Mouse (Mus musculus) forebrain, embryonic 12.5 days (tissue): ENCODE data around the gene Acap2. TPM values are rescaled to one million over a fixed set of nuclear protein-coding genes. Genes with fewer than 3 reads are reported as not detected.
A peak's percentile ranks its signal among the peaks of the same experiment; 100 is the strongest.

Source experiments
- ATAC-seq: fragments of 200-750 bp; cut with Nextera tagmentation; 2 replicates; pipeline ENCODE4 v1.8.0; 2017; ENCODE audit warnings: moderate TSS enrichment; ENCODE audit not compliant: low FRiP score
- H3K27ac ChIP-seq: fragments of 300-500 bp; sonication (generic); 2 replicates; pipeline ENCODE4 v1.5.1; 2016; ENCODE audit warnings: mild to moderate bottlenecking
- H3K27me3 ChIP-seq: fragments of 300-500 bp; sonication (generic); 2 replicates; pipeline ENCODE4 v1.6.1; 2016; ENCODE audit warnings: mild to moderate bottlenecking
- H3K36me3 ChIP-seq: fragments of 300-500 bp; sonication (generic); replicated peaks from 2 replicates; pipeline ENCODE4 v1.6.1; 2016; ENCODE audit warnings: mild to moderate bottlenecking
- H3K4me1 ChIP-seq: fragments of 300-500 bp; sonication (generic); 2 replicates; pipeline ENCODE4 v1.6.1; 2016
- H3K4me2 ChIP-seq: fragments of 300-500 bp; sonication (generic); 2 replicates; pipeline ENCODE4 v1.6.1; 2016; ENCODE audit warnings: mild to moderate bottlenecking, moderate library complexity
- H3K4me3 ChIP-seq: fragments of 300-500 bp; sonication (generic); replicated peaks from 2 replicates; pipeline ENCODE4 v1.5.1; 2016; ENCODE audit warnings: mild to moderate bottlenecking
- H3K9ac ChIP-seq: fragments of 300-500 bp; sonication (generic); 2 replicates; pipeline ENCODE4 v1.6.1; 2016; ENCODE audit warnings: mild to moderate bottlenecking
- H3K9me3 ChIP-seq: fragments of 300-500 bp; sonication (generic); 2 replicates; pipeline ENCODE4 v1.6.1; 2016
- WGBS: fragments of 180-500 bp; shearing (Covaris S2); methylation state at CpG from one replicate; pipeline ENCODE4 v1.1.7; 2016; 5-methylcytosine and 5-hydroxymethylcytosine counted together
- polyA plus RNA-seq: library from polyadenylated mRNA; unstranded; fragments of >200 nt; fragmentation: Nextera tagmentation; extraction: Ambion mirVana; gene quantifications from 2 replicates; pipeline ENCODE4 v1.2.1, GENCODE M21; 2016

Acap2 gene
- polyA plus RNA-seq, 1 experiment from 2014 or later, result 26.6 TPM

DNA sequence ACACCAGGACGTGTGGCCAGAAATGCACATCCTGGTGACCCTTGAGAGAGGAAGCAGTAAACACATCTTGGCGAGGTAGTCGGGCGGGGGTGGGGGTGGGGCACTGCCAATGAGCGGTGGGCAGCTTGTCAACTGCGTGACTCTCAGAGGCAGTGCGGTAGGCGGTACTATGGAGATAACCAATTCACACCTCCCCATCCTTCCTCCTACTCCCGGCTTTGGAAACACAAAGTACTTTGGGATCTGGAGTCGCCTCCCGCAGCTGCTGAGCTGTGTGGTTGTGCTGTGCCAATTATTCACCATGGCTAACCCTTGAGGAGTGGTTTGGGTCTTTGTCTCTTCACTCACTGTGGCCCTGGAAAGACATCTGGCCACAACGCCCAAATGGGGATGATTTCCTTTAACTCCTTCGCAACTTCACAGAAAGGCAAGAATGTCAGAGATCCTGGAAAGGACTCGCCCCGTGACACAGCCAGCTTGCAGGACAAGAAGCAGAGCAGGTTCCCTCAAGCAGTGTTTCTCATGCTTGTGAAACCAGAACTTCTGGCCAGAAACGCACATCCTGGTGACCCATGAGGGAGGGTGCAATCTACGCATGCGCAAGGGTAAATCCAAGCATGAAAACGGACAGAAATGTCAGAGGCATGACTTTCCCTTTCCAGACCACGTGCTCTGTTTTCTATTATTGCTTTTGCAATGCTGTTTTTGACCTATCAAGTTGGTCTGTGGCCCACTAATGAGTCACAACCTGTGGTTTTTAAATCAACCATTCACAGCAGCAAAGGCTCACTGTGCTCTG is 32.7 kb upstream of the Acap2 start:
- WGBS, result 35% methylated on average over 20 of the region's 20 CpGs

DNA sequence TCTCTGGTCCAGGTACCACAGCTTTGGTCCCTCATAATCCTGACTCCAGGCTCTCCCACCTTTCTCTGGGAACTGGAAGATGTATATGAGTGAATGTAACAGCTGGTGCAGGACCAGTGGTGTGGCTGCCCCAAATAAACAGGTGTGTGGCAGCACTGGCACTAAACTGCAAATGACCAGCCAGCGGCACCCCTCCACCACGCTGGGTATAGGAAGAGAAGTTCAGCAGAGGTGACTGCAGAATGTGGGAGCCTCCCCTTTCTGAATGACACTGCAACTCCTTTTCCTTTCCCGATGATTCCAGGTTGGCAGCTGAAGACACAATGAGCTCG is 32.1 kb upstream of the Acap2 start:
- WGBS, result 63% methylated on average over 4 of the region's 4 CpGs
- Histone ChIP-seq H3K4me2 (no peak overlapping the region), H3K9ac (no peak overlapping the region), H3K27ac (no peak overlapping the region), H3K27me3 (no peaks in the 10 kb centered on the region), H3K36me3 (no peaks in the 10 kb centered on the region), H3K4me3 (no peak overlapping the region), H3K9me3 (no peaks in the 10 kb centered on the region), H3K4me1 (peaks cover 13% of the 10 kb centered on the region)
- ATAC-seq, result no peak

More for the DNA sequence above, 32.7 kb upstream of the Acap2 start:
- Histone ChIP-seq H3K4me3 (no peak overlapping the region), H3K9me3 (no peaks in the 10 kb centered on the region), H3K36me3 (no peaks in the 10 kb centered on the region), H3K4me1 (peaks cover 13% of the 10 kb centered on the region), H3K4me2 (peak overlapping the region; percentile 25; the same call in 1 of the 2 replicates), H3K27ac (no peak overlapping the region), H3K27me3 (no peaks in the 10 kb centered on the region), H3K9ac (no peak overlapping the region)
- ATAC-seq, result no peak

DNA sequence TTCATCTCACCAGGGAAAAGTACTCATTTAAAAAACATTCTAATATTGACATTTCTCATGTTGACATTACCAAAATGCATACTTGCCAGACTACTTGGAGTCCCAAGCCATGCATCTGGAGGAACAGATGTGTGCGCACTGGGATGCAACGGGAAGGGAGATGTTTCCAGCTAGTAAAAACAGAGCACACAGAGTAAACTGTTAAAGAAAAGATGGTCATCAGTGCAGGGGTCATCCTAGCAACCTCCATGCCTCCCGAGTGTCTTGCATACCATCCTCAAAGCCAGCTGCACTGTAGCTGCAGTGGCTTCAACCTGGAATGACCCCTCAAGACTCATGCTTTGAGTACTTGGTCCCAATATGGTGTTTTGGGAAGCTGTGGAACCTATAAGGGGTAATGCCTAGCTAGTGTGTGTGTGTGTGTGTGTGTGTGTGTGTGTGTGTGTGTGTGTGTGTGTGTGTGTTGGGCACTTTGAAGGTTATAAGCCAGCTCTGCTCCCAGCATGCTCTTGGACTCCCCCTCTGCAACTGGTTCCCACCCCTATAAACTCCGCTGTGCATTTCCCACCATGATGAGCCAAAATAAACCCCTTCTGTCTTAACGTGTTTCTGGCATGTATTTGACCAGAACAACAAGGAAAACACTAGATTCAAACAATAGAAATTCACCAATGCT is 31.6 kb upstream of the Acap2 start:
- WGBS, result 89% methylated on average over 5 of the region's 5 CpGs
- H3K9ac ChIP-seq, result no peak overlapping the region
- H3K4me2 ChIP-seq, result no peak overlapping the region
- H3K4me1 ChIP-seq, result peaks cover 13% of the 10 kb centered on the region
- H3K4me3 ChIP-seq, result no peak overlapping the region
- no peaks in the 10 kb centered on the region for H3K9me3 ChIP-seq
- H3K27ac ChIP-seq, result no peak overlapping the region
- no peaks in the 10 kb centered on the region for H3K36me3 ChIP-seq
- H3K27me3 ChIP-seq, result no peaks in the 10 kb centered on the region
- no peak for ATAC-seq

DNA sequence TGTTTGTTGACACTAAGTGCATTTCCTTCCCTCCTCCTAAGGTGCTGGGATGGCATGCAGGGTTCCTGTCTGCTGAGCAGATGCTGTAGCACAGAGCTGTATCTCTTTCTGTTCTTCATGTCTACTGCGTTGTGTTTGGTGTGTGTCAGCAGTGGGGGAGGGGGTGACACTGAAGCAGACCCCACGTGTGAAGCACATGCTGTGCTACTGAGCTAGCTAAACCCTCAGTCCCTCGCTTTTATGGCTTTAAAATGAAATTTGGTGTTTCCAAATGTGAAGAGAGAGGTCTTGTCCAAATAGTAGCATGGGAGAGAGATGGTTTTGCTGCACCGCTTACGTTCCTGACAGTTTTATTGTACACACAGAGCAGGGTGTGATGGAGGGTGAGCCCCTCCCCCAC is 30.5 kb upstream of the Acap2 start:
- no peak overlapping the region for H3K27ac ChIP-seq

GRCm38 (mm10) chr16:31227746-31228145 is 26.7 kb upstream of the Acap2 start:
- no peak overlapping the region for H3K9ac ChIP-seq
- no peak for ATAC-seq
- H3K4me2 ChIP-seq, result no peak overlapping the region
- no peaks in the 10 kb centered on the region for H3K4me1 ChIP-seq
- H3K9me3 ChIP-seq, result no peaks in the 10 kb centered on the region
- H3K4me3 ChIP-seq, result no peak overlapping the region
- no peak overlapping the region for H3K27ac ChIP-seq
- 85% methylated on average over 1 of the region's 1 CpGs for WGBS
- no peaks in the 10 kb centered on the region for H3K27me3 ChIP-seq
- H3K36me3 ChIP-seq, result no peaks in the 10 kb centered on the region

More for the DNA sequence above, 30.5 kb upstream of the Acap2 start:
- H3K36me3 ChIP-seq, result no peaks in the 10 kb centered on the region
- peaks cover 13% of the 10 kb centered on the region for H3K4me1 ChIP-seq
- no peaks in the 10 kb centered on the region for H3K9me3 ChIP-seq
- H3K9ac ChIP-seq, result no peak overlapping the region
- WGBS, result 87% methylated on average over 5 of the region's 5 CpGs
- H3K4me3 ChIP-seq, result no peak overlapping the region
- no peaks in the 10 kb centered on the region for H3K27me3 ChIP-seq
- no peak for ATAC-seq
- H3K4me2 ChIP-seq, result no peak overlapping the region

- no peaks in the 10 kb centered on the region for H3K36me3 ChIP-seq
- H3K9me3 ChIP-seq, result no peaks in the 10 kb centered on the region
- no peak overlapping the region for H3K27ac ChIP-seq
- ATAC-seq, result no peak
- no peak overlapping the region for H3K9ac ChIP-seq
- no peak overlapping the region for H3K4me3 ChIP-seq
- 92% methylated on average over 4 of the region's 4 CpGs for WGBS
- H3K27me3 ChIP-seq, result no peaks in the 10 kb centered on the region
- H3K4me2 ChIP-seq, result no peak overlapping the region
- no peaks in the 10 kb centered on the region for H3K4me1 ChIP-seq
Observed at GRCm38 (mm10) chr16:31215271-31215670, 14.2 kb upstream of the Acap2 start.

- Histone ChIP-seq H3K36me3 (no peaks in the 10 kb centered on the region), H3K4me1 (no peaks in the 10 kb centered on the region), H3K9me3 (no peaks in the 10 kb centered on the region), H3K27me3 (no peaks in the 10 kb centered on the region), H3K4me3 (no peak overlapping the region), H3K27ac (no peak overlapping the region), H3K9ac (no peak overlapping the region), H3K4me2 (no peak overlapping the region)
- ATAC-seq, result no peak
- 82% methylated on average over 6 of the region's 6 CpGs for WGBS
Observed at GRCm38 (mm10) chr16:31213463-31213862, 12.4 kb upstream of the Acap2 start.

GRCm38 (mm10) chr16:31211503-31211902 is 10.5 kb upstream of the Acap2 start:
- Histone ChIP-seq H3K4me2 (no peak overlapping the region), H3K27ac (no peak overlapping the region), H3K9me3 (no peaks in the 10 kb centered on the region), H3K4me1 (no peaks in the 10 kb centered on the region), H3K9ac (no peak overlapping the region), H3K4me3 (no peak overlapping the region), H3K27me3 (no peaks in the 10 kb centered on the region), H3K36me3 (no peaks in the 10 kb centered on the region)
- ATAC-seq, result no peak
- 60% methylated on average over 9 of the region's 9 CpGs for WGBS

GRCm38 (mm10) chr16:31210453-31210852 is 9.4 kb upstream of the Acap2 start:
- WGBS, result 85% methylated on average over 4 of the region's 4 CpGs
- Histone ChIP-seq H3K4me3 (no peak overlapping the region), H3K36me3 (no peaks in the 10 kb centered on the region), H3K4me1 (no peaks in the 10 kb centered on the region), H3K9ac (no peak overlapping the region), H3K27me3 (no peaks in the 10 kb centered on the region), H3K27ac (no peak overlapping the region), H3K9me3 (no peaks in the 10 kb centered on the region), H3K4me2 (no peak overlapping the region)
- ATAC-seq, result no peak

DNA sequence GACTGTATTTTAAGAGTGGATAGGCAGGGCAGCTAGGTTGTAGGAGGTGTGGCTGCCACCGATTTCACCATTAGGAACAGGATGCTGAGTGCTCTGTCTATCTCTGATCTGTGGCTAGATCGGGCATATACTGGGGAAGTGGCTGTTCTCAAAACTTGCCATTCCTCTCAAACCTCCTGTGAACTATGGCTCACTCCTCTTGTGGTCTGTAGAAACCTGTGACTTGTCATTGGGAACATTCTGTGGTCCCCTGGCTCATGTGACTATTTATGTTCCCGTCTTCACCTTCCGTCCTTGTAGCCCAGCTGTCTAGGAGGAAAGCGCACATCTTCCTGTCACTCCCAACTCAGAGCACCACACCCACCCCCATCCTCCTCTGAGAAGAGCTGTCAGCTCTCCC is 8.9 kb upstream of the Acap2 start:
- H3K4me1 ChIP-seq, result no peaks in the 10 kb centered on the region
- H3K4me2 ChIP-seq, result no peak overlapping the region
- H3K27me3 ChIP-seq, result no peaks in the 10 kb centered on the region
- WGBS, result 88% methylated on average over 5 of the region's 5 CpGs
- H3K9me3 ChIP-seq, result no peaks in the 10 kb centered on the region
- no peak for ATAC-seq
- no peak overlapping the region for H3K4me3 ChIP-seq
- H3K27ac ChIP-seq, result no peak overlapping the region
- H3K9ac ChIP-seq, result no peak overlapping the region
- no peaks in the 10 kb centered on the region for H3K36me3 ChIP-seq

GRCm38 (mm10) chr16:31205726-31206125 is 4.7 kb upstream of the Acap2 start:
- 86% methylated on average over 7 of the region's 7 CpGs for WGBS
- ATAC-seq, result no peak
- H3K9me3 ChIP-seq, result no peaks in the 10 kb centered on the region
- H3K27me3 ChIP-seq, result no peaks in the 10 kb centered on the region
- no peak overlapping the region for H3K27ac ChIP-seq
- no peak overlapping the region for H3K4me3 ChIP-seq
- no peak overlapping the region for H3K4me2 ChIP-seq
- no peaks in the 10 kb centered on the region; the same call in 1 of the 2 replicates for H3K4me1 ChIP-seq
- H3K9ac ChIP-seq, result no peak overlapping the region
- H3K36me3 ChIP-seq, result no peaks in the 10 kb centered on the region

DNA sequence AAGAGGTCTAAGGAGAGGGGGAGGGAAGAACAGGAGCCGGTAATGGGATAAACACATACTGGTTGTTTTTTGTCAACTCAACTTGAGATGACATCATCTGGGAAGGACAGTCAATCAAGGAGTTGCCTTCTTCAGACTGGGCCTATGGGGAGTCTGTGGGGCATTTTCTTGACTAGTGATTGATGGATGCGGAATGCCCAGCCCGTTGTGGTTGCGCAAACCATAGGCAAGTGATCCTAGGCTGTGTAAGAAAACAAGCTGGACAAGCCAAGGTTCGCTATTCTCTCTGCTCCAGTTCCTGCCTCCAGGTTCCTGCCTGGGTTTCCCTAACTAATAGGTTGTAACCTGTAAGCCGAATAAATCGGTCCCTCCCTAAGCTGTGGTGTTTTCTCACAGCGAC is 4.1 kb upstream of the Acap2 start:
- Histone ChIP-seq H3K4me2 (no peak overlapping the region), H3K4me1 (peaks cover under 1% of the 10 kb centered on the region), H3K27me3 (no peaks in the 10 kb centered on the region), H3K36me3 (no peaks in the 10 kb centered on the region), H3K9me3 (no peaks in the 10 kb centered on the region), H3K9ac (no peak overlapping the region), H3K27ac (no peak overlapping the region), H3K4me3 (no peak overlapping the region)
- 91% methylated on average over 8 of the region's 8 CpGs for WGBS
- ATAC-seq, result no peak

DNA sequence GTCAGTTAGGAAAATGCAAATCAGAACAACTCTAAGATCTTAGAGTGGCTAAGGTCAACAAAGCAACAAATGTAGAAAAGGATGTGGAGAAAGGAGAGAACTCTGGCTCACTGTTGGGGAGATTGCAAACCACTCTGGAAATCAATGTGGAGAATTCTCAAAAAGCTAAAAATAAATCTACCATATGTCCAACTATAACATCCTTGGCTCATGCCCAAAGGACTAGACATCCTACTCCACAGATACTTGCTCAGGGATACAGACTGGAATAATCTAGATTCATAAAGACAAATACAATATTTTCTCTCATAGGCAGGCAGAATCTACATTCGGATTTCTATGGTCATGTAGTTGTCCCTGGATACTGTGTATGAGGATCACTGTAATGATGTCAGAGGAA is 3.2 kb upstream of the Acap2 start:
- ATAC-seq, result no peak
- Histone ChIP-seq H3K27me3 (no peaks in the 10 kb centered on the region), H3K9me3 (no peaks in the 10 kb centered on the region), H3K4me2 (no peak overlapping the region), H3K27ac (no peak overlapping the region), H3K4me3 (no peak overlapping the region), H3K9ac (no peak overlapping the region), H3K4me1 (peaks cover 11% of the 10 kb centered on the region), H3K36me3 (no peaks in the 10 kb centered on the region)
- WGBS, result 81% methylated on average over 1 of the region's 1 CpGs
